Mouse (Mus musculus): ENCODE measurements at regions not wholly inside any gene's neighbourhood (a gene's known extent, or its start where the extent isn't known, plus 50 kb on each side); places are given as distances from the start of the nearest gene placed in this dataset.

- DNase-seq (ENCODE audit: inconsistent ontology term) = no peak
Observed at GRCm38 (mm10) chrX:140164859-140165258, 102.2 kb downstream of the Pih1h3b start.

GRCm38 (mm10) chrX:140165966-140166365, 103.3 kb downstream of the Pih1h3b start:
- DNase-seq (ENCODE audit: inconsistent ontology term) = no peak

- DNase-seq (ENCODE audit: inconsistent ontology term) = no peak
Observed at GRCm38 (mm10) chrX:140179850-140180249, 117.2 kb downstream of the Pih1h3b start.

GRCm38 (mm10) chrX:140183003-140183402, 120.3 kb downstream of the Pih1h3b start:
- DNase-seq (ENCODE audit: inconsistent ontology term) = no peak

GRCm38 (mm10) chrX:140203676-140204075, 138.4 kb upstream of the Frmpd3 start:
- no peak for DNase-seq (ENCODE audit: inconsistent ontology term)

DNA sequence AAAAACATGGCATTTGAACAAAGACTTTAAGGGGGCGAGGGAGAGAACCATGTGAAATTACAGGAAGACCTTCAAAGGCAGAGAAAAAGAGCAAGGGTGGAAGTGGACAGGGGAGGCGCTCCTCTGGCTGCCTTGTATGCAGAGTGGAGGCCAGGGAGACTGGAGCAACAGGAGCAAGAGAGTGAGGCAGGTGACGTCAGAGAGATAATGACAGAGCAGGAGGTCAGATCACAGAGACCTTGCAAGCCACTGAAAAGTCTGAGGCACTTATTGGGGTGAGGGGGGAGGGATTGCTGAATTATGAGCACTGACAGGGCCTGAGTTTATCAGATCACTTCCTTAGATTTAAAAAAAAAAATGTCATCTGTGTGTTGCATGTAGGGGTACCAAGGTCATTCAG, 133.3 kb upstream of the Frmpd3 start:
- DNase-seq (ENCODE audit: inconsistent ontology term) = no peak

DNA sequence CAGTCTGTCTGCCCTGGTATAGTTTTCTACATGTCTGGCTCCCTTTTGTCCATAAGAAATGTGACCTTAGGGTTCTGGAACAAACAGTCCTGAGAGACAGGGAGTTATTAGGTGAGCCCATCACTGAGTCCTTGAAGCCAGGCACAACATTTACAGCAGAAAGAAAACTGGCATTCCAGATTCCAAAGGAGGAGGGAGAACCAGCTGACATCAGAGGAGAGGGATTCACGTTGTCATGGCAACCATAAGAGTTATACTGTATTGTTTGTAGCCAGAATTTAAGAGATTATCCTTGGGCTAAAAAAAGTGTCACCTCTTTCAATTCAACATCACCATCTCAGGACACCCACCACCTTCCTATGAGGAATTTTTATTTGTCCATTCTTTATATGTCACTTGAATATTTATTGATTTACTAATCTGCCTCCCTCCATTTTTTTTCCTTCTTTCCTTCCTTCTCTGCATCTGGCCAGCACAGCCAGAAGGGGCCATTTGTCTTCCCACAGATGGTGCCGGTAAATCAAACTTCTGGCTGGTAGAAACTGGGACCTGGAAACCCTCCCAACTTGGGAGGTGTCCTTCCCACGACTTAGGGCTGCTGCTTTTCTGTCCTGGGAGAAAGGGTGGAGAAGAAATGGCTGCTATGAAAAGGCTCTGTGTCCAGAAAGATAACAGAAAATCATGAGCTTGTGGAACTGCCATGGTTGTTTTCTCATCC, 129.3 kb upstream of the Frmpd3 start:
- no peak for DNase-seq (ENCODE audit: inconsistent ontology term)

DNA sequence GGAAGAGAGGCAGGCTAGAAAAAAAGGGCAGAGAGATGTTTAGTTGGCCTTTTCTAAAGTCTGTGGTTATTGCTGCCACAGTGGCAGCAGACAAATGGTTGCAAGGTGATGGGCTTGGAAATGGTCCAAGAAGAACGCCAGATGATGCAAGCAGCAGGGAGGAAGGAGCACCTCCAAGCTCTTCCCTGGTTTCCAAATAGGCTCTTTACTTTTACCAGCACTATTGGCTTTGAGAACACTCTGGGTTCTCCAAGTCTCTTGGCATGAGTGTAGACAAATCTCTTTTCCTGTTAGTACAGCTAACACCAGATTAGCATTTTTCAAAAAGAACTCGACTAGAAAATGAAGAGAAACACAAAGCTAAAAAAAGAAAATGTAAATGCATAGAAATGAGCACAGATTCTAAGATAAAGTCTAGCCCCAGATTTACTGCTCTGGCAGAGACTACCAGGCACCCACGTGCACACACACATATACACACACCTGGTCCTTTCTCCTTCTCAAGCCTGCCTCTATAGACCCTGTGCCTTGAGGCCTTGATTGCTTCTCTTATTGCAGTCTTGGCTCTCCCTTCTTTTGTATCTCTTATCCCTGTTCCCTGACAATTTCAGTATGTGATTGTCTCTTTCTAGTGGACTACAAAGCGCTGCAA, 127.7 kb upstream of the Frmpd3 start:
- DNase-seq (ENCODE audit: inconsistent ontology term) = no peak

- peak; percentile 34 for DNase-seq (ENCODE audit: inconsistent ontology term)
Observed at GRCm38 (mm10) chrX:140255790-140256189, 86.3 kb upstream of the Frmpd3 start.

- no peak for DNase-seq (ENCODE audit: inconsistent ontology term)
Observed at GRCm38 (mm10) chrX:140269742-140270457, 72.2 kb upstream of the Frmpd3 start.

- DNase-seq (ENCODE audit: inconsistent ontology term) = no peak
Observed at GRCm38 (mm10) chrX:140277327-140277947, 64.6 kb upstream of the Frmpd3 start.

GRCm38 (mm10) chrX:140277978-140278729, 63.9 kb upstream of the Frmpd3 start:
- peak; percentile 17 for DNase-seq (ENCODE audit: inconsistent ontology term)

DNA sequence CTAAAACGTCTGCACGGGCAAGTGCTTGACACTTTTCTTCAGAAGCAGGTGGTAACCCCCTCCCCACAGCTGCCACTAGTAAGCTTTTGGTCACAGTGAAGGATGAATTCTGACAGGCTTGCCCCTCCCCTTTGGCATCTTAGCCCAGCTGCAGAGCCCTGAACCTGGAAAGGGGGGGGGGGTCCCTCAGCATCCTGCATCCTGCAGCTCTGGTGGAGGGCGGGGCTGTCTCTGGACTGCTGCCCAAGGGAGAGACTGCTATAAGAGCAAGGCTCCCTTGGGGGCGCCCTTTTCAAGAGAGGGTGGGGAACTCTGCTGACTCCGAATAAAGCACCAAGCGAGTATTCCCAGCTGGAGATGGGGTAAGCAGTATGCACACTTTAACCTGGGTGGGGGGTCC, 62.8 kb upstream of the Frmpd3 start:
- DNase-seq (ENCODE audit: inconsistent ontology term) = no peak

DNA sequence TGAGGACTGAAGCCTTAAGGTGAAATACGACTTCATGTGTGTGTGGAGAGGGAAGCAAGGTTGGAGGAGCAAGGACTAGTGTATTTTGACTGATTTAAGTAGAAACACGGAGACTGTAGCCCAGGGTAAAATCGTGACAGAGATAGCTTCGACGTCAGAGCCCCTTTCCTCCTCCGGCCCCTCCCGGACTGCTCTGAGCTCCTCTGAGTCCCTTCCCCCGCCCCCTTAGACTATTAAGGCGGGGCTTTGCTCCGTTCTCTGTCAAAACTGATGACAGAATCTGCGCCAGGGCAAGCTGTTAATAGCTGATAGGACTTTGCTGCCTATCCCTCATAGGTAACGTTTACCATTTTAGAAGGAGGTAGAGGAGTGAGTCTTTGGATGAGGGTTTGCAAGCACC, 62.0 kb upstream of the Frmpd3 start:
- no peak for DNase-seq (ENCODE audit: inconsistent ontology term)
